Mouse (Mus musculus) heart, postnatal 36 days (tissue): Measurements from ENCODE around the gene Tenm4. TPM values are rescaled to one million over a fixed set of nuclear protein-coding genes. Genes with fewer than 3 reads are reported as not detected.

ENCODE experiments used
- DNase-seq, 2 experiments: peaks; one replicate each; pipeline ENCODE4 v3.0.0; 2021 to 2022
- intact Hi-C: fragments of 180-260 bp; cut with DNase I; formaldehyde crosslinking; loops from one replicate; pipeline ENCODE4 v1.15.1; 2025
- total RNA-seq, 2 experiments: library from RNA; stranded (reverse); gene quantifications; 2 replicates each; pipeline ENCODE4 v1.2.3; 2021

Tenm4 gene
- total RNA-seq, 2 experiments from 2014 or later: 0.36 to 0.81 TPM

- intact Hi-C loops: no loop called here
- DNase-seq: no peak
These were observed 160.1 kb downstream of the Tenm4 start for GRCm38 (mm10) chr7:96331186-96331585.

GRCm38 (mm10) chr7:96334361-96334760 is 163.3 kb downstream of the Tenm4 start:
- DNase-seq: no peak
- intact Hi-C loops: no loop called here

DNA sequence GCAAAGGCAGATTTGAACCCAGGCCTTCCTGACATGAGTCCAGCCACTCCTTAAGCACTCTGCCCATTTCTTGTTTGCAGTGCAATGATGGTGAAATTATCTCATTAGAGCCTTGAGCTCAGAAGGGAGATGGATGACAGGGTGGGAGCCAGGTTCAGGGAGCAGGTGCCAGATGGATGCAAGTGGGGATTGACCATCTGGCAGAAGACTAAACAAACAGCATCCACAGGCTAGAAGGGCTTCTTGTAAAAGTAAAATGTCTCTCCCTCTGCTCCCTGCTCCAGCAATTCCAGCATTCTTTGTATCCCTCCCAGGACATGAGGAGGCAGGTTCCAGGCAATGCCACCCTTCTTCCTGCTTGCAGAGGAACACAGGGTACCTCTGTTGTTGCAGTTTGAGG is 165.3 kb downstream of the Tenm4 start:
- no peak for DNase-seq
- intact Hi-C loops: no loop called here

GRCm38 (mm10) chr7:96340826-96341225 is 169.8 kb downstream of the Tenm4 start:
- intact Hi-C loops: no loop called here
- DNase-seq: no peak

DNA sequence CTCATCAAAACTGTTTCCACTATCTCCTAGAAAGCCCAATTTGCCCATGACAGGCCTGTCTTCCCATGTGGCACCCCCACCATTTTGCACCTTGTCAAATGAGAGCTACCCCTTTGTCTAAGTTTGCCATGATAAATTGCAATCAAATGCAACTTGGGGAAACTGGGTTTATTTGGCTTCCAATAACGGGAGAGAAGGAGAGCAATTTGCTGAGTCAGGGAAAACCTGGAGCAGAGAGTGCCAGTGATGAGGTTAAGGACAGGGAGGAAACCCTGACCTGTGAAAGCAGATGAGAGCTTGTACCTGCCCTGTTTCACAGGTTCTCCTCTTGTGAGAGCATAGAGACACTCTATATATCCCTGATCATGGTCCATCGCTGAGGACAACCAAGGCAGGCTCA is 170.4 kb downstream of the Tenm4 start:
- intact Hi-C loops: no loop called here
- DNase-seq: no peak

DNA sequence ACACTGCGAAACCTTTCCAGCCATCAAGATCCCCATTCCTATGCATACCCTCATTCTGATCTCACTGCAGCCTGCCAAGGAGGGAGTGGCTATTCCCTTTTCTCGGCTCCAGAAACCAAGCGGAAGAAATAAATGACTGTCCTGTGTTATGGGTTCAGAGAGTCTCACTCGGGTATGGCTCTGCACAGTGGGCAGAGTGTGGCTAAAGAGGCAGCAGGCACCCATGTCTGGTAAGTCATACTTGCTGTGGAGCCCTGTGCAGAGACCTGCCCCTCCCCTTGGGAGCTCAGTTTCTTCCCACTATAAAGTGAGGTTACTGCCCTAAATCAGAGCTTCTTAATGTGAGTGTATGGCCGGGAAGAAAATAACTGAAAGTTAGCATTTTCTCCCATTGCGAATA is 171.9 kb downstream of the Tenm4 start:
- intact Hi-C loops: no loop called here
- no peak for DNase-seq

- DNase-seq: no peak
- intact Hi-C loops: no loop called here
These were observed 172.6 kb downstream of the Tenm4 start for GRCm38 (mm10) chr7:96343667-96344066.

GRCm38 (mm10) chr7:96352671-96353070 is 181.6 kb downstream of the Tenm4 start:
- intact Hi-C loops: no loop called here
- no peak for DNase-seq

DNA sequence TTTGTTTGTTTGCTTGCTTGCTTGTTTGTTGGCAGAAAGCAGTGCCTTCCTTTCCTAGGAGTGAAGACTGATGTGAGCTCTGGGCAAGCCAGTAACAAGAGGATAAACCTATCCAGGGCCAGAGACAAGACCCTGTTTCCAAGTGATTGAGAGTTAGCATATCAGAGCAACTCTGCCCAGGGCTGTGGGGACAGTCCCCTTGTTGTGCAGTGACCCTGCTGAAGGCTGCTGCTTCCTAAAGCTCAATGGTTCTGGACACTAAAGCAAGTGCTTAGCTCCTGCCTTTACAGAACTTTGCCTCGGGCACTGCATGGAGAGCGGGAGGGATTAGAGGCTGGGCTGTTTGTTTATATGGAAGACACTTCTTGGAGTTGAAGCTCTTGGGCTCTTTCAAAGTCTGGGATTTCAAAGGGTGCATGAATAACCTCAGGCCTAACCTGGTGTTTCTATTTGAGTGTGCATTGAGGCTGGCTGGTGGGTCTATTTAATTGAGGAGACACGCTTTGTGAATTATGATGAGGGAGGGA is 185.3 kb downstream of the Tenm4 start:
- DNase-seq: no peak
- intact Hi-C loops: no loop called here

- intact Hi-C loops: no loop called here
- peak; percentile 30 to 32 for DNase-seq
These were observed 186.5 kb downstream of the Tenm4 start for GRCm38 (mm10) chr7:96357550-96357949.

DNA sequence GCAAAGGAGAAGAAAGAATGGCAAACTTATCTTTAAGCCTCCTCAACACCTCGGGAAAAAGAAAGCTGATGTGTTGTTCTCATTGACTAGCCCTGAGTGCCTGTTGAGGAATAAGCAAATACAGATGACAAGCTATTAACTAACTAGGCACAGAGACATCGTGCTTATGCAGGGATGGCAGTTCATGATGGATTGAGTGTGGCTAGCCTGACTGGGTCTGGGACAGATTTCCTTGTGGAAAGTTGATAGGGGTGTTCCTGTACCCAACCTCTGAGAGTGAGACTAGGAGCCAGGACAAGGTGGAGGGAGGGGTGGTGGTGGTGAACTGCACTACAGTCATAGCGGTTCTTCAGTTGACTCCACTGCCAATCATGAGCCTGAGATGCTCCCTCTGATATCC is 192.3 kb downstream of the Tenm4 start:
- intact Hi-C loops: no loop called here
- no peak for DNase-seq

- intact Hi-C loops: no loop called here
- no peak for DNase-seq
These were observed 198.9 kb downstream of the Tenm4 start for GRCm38 (mm10) chr7:96369947-96370346.

- DNase-seq: no peak
- intact Hi-C loops: no loop called here
These were observed 203.1 kb downstream of the Tenm4 start for GRCm38 (mm10) chr7:96374004-96374663.

GRCm38 (mm10) chr7:96375507-96375906 is 204.5 kb downstream of the Tenm4 start:
- no peak for DNase-seq
- intact Hi-C loops: no loop called here

- no peak for DNase-seq
- intact Hi-C loops: no loop called here
These were observed 212.9 kb downstream of the Tenm4 start for GRCm38 (mm10) chr7:96383686-96384528.

DNA sequence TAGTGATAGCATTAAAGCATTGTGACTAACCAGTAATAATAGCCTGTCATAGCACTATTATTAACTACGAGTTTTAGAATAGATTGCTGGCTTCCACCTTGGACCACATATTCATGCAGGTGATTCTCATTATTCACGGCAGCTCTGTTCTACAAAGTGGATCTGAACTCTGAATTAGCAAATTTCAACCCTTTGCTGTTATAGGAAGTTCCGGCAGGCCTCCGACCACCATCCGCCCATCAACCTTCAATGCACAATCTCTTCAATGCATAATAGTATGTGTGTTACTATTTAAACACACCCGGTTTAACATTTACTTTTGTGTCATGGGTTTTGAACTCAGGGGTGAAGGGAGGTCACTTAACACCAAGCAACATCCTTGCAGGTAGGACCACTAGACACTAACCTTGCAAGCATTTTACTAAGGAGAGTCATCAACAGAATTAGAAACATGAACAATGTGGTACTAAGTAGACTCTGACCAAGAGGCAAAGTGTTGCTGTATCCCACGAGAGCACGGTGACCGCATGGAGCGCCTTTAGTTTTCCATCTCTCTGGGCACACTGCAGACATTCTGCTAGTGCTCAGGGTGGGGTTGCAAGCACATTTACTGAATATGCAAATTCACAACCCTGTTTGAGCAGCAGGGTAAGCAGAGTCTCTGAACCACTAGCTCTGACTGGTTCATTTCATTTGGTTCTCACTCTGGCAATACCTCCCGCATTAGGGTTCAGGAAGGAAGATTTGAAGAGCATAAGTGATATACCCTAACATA is 213.9 kb downstream of the Tenm4 start:
- DNase-seq: no peak
- intact Hi-C loops: no loop called here

DNA sequence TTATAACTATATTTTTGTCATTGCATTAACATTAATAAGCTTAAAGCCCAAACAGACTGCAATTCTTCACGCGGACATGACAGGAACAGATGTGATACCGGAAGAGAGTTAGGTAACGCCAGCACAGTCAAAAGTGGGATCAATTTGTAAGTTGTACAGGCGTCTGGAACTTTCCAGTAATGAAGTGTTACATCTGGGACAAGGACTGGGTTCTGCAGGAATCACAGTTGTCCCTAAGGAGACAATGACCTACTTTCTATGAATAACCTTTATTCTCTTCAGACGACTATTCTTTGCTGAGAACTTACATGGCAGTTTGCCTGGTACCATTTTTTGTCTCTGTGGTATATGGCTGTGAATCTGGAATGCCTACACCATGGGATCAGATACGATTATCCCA is 214.8 kb downstream of the Tenm4 start:
- intact Hi-C loops: no loop called here
- DNase-seq: no peak

- no peak for DNase-seq
- intact Hi-C loops: no loop called here
These were observed 219.1 kb downstream of the Tenm4 start for GRCm38 (mm10) chr7:96390034-96390670.

GRCm38 (mm10) chr7:96390894-96391293 is 219.8 kb downstream of the Tenm4 start:
- DNase-seq: no peak
- intact Hi-C loops: no loop called here

DNA sequence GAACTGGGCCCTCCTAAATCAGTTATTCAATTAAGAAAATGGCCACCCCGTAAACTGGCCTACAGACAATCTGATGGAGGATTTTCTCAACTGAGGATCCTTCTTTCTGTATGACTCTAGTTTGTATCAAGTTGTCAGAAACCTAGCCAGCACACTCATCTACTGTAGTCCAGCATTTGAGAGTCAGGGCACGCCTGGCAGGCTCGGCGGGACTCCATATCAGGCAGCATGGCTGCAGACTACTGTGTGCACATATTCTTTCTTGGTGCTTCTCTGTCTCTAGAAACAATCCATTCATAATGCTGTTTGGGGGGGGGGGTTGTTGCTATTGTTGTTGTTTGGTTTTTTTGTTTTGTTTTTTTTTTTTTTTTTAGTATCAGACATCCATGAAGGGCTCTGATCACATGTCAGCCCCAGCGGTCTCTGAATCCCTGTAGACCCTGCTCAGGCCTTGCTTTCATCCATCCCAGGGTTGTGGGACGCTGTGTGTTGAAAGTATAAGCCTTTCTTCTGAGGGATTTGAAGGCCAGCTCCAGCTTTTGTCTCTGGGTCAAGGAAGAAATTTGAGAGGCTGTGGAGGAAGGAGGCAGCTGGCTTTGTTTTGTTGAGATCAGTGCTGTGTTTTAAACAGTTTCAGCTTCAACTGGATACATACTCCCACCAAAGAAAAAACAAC is 220.9 kb downstream of the Tenm4 start:
- intact Hi-C loops: no loop called here
- DNase-seq: no peak
